8 mouse cellular contexts compared by ENCODE assay signal in genomic region chr6:42709291-42710211, GRCm38 (mm10). TPM values are rescaled to one million over a fixed set of nuclear protein-coding genes. Genes with fewer than 3 reads are reported as not detected.
DNase-seq lines count a peak whose midpoint lies in the region; ATAC-seq and TF ChIP-seq lines count a peak whose summit lies in the region.

Tcaf1 (minus strand) TSS chr6:42710088.

- ATAC-seq in hindbrain, embryonic 11.5 days (ENCODE audit: low FRiP score): peak; percentile 99

- no peak for TF ChIP-seq CTCF in lung, adult 2 months (IDR thresholded peaks at IDR 0.05; ENCODE audit: insufficient read depth, low read length)

- peak within 1 kb of the TSS; percentile 84 for H3K27ac ChIP-seq in hindbrain, embryonic 11.5 days (ENCODE audit: low read depth, low read length)

- peak within 1 kb of the TSS; percentile 77 for H3K9ac ChIP-seq in hindbrain, embryonic 11.5 days (ENCODE audit: low read depth, low read length)

- H3K9me3 ChIP-seq in hindbrain, embryonic 11.5 days (ENCODE audit: control insufficient read depth, low read length): no peaks in the 10 kb centered on the region

- H3K4me1 ChIP-seq in hindbrain, embryonic 11.5 days (replicated peaks; ENCODE audit: control insufficient read depth, insufficient read depth, low read length): no peaks in the 10 kb centered on the region
- no peaks in the 10 kb centered on the region for H3K4me1 ChIP-seq in lung, adult 2 months (ENCODE audit: control insufficient read depth, insufficient read depth, low read length)

- H3K4me3 ChIP-seq in hindbrain, embryonic 11.5 days (ENCODE audit: low read depth, low read length): peak within 1 kb of the TSS; percentile 67
- peak within 1 kb of the TSS; percentile 71 for H3K4me3 ChIP-seq in lung, adult 2 months (replicated peaks; ENCODE audit: extremely low read depth, low read depth, low read length)

- TF ChIP-seq POLR2A in lung, adult 2 months (IDR thresholded peaks at IDR 0.05; ENCODE audit: borderline replicate concordance, extremely low read depth, low read depth, low read length): peak; percentile 51; the same call in 1 of the 2 replicates

- no peaks in the 10 kb centered on the region for H3K27me3 ChIP-seq in hindbrain, embryonic 11.5 days (ENCODE audit: control insufficient read depth, insufficient read depth, low read length)

- WGBS in hindbrain, embryonic 11.5 days: under 1% methylated on average over 28 of the region's 28 CpGs
- 5% methylated on average over 28 of the region's 28 CpGs for WGBS in lung, adult 2 months

- peak within 1 kb of the TSS; percentile 37 for H3K4me2 ChIP-seq in hindbrain, embryonic 11.5 days (replicated peaks; ENCODE audit: low read depth, low read length)

- peak; percentile 91 for DNase-seq in Muller cell, postnatal 12 days (ENCODE audit: inconsistent ontology term)
- DNase-seq in cerebellum, postnatal 10 days: peak; percentile 93 to 95
- DNase-seq in frontal cortex, postnatal 14 days (ENCODE audit: low spot score in 2 of 2): peak; percentile 78 to 87
- peak; percentile 86 for DNase-seq in hindbrain, embryonic 11.5 days (ENCODE audit: low spot score)
- DNase-seq in layer of hippocampus, adult 9-11 months: peak; percentile 95
- DNase-seq in lung, adult 2 months: peak; percentile 39
- peak; percentile 39 for DNase-seq in retina, adult 2 months (ENCODE audit: low read depth, low spot score)
- DNase-seq in thymus, postnatal 0 days (ENCODE audit: low spot score): no peak

- H3K36me3 ChIP-seq in hindbrain, embryonic 11.5 days (ENCODE audit: control insufficient read depth, insufficient read depth, low read length): no peaks in the 10 kb centered on the region

RNA-seq across cellular contexts. Expression of gene Tcaf1, which starts in this region (rescaled TPM):
- 161 and 162 TPM in 2 replicates for polyA plus RNA-seq in hindbrain, embryonic 11.5 days (2014; fragmentation: Nextera tagmentation; extraction: Ambion mirVana)
- 17.6 and 25.2 TPM in 2 replicates for polyA plus RNA-seq in lung, adult 2 months (2012; rRNA removed)
- 4.3 and 5.0 TPM in 2 replicates for polyA plus RNA-seq in thymus, postnatal 0 days (2015; fragmentation: Nextera tagmentation; extraction: Ambion mirVana)
